Mouse (Mus musculus) midbrain, postnatal 0 days (tissue): ENCODE results near the gene Tob2. TPM values are rescaled to one million over a fixed set of nuclear protein-coding genes. Genes with fewer than 3 reads are reported as not detected.
A peak's percentile ranks its signal among the peaks of the same experiment; 100 is the strongest.

Source experiments
- ATAC-seq: fragments of 200-750 bp; cut with Nextera tagmentation; 2 replicates; pipeline ENCODE4 v1.8.0; 2017; ENCODE audit warnings: moderate number of reproducible peaks, mild to moderate bottlenecking, moderate TSS enrichment, moderate library complexity; ENCODE audit not compliant: low FRiP score
- DNase-seq: peaks from one replicate; pipeline ENCODE4 v3.0.0-alpha.2; 2015; ENCODE audit warnings: low spot score
- H3K27ac ChIP-seq: fragments of 300-500 bp; sonication (generic); 2 replicates; pipeline ENCODE4 v1.5.1; 2014; ENCODE audit warnings: low read depth, mild to moderate bottlenecking, low read length, mixed read lengths
- H3K27me3 ChIP-seq: fragments of 300-500 bp; sonication (generic); 2 replicates; pipeline ENCODE4 v1.6.1; 2014; ENCODE audit warnings: low read length, control low read depth, mixed read lengths; ENCODE audit not compliant: insufficient read depth
- H3K36me3 ChIP-seq: fragments of 300-500 bp; sonication (generic); 2 replicates; pipeline ENCODE4 v1.6.1; 2014; ENCODE audit warnings: low read length, control low read depth, mixed read lengths; ENCODE audit not compliant: insufficient read depth
- H3K4me1 ChIP-seq: fragments of 300-500 bp; sonication (generic); 2 replicates; pipeline ENCODE4 v1.6.1; 2014; ENCODE audit warnings: mild to moderate bottlenecking, control low read depth, antibody characterized with exemption, low read length, mixed read lengths; ENCODE audit not compliant: insufficient read depth
- H3K4me2 ChIP-seq: fragments of 300-500 bp; sonication (generic); 2 replicates; pipeline ENCODE4 v1.6.1; 2014; ENCODE audit warnings: low read depth, mild to moderate bottlenecking, low read length, mixed read lengths; ENCODE audit not compliant: poor library complexity, severe bottlenecking
- H3K4me3 ChIP-seq: fragments of 300-500 bp; sonication (generic); 2 replicates; pipeline ENCODE4 v1.5.1; 2014; ENCODE audit warnings: low read depth, mild to moderate bottlenecking, low read length, moderate library complexity
- H3K9ac ChIP-seq: fragments of 300-500 bp; sonication (generic); replicated peaks from 2 replicates; pipeline ENCODE4 v1.6.1; 2014; ENCODE audit warnings: mild to moderate bottlenecking, low read length, moderate library complexity, mixed read lengths; ENCODE audit not compliant: poor library complexity, severe bottlenecking
- H3K9me3 ChIP-seq: fragments of 300-500 bp; sonication (generic); 2 replicates; pipeline ENCODE4 v1.6.1; 2016; ENCODE audit warnings: low read length, control low read depth
- CTCF ChIP-seq: IDR thresholded peaks from 2 replicates; pipeline ENCODE4 v1.5.1; 2016; ENCODE audit warnings: antibody characterized with exemption, mild to moderate bottlenecking
- WGBS: fragments of 180-500 bp; shearing (Covaris S2); extraction: QIAGEN DNeasy Blood & Tissue Kit; methylation state at CpG from one replicate; pipeline ENCODE4 v1.1.7; 2014; 5-methylcytosine and 5-hydroxymethylcytosine counted together
- polyA plus RNA-seq: library from polyadenylated mRNA; unstranded; fragments of >200 nt; fragmentation: Nextera tagmentation; extraction: Ambion mirVana; gene quantifications from 2 replicates; pipeline ENCODE4 v1.2.1, GENCODE M21; 2015
- total RNA-seq: library from RNA; depleted of rRNA; stranded (reverse); fragments of >200 nt; gene quantifications from 2 replicates; pipeline ENCODE4 v1.2.3, GENCODE M21; 2014

Gene Tob2
- total and polyA plus RNA-seq, 2 experiments from 2014 or later: 14.2 to 15.4 TPM

GRCm38 (mm10) chr15:81824832-81825231, 33.8 kb downstream of the Tob2 start:
- Histone ChIP-seq H3K27ac (no peak overlapping the region), H3K9ac (no peak overlapping the region), H3K27me3 (no peaks in the 10 kb centered on the region), H3K4me1 (no peaks in the 10 kb centered on the region), H3K4me3 (no peak overlapping the region), H3K4me2 (no peak overlapping the region), H3K36me3 (peaks cover 68% of the 10 kb centered on the region), H3K9me3 (no peaks in the 10 kb centered on the region)
- 83% methylated on average over 3 of the region's 3 CpGs for whole genome bisulfite sequencing
- no peak for DNase-seq
- TF ChIP-seq CTCF: no peak
- no peak for ATAC-seq

- TF ChIP-seq CTCF: no peak
- 85% methylated on average over 3 of the region's 3 CpGs for WGBS
- no peak for ATAC-seq
These were observed 36.0 kb downstream of the Tob2 start for GRCm38 (mm10) chr15:81822631-81823030.

GRCm38 (mm10) chr15:81818404-81818803, 40.2 kb downstream of the Tob2 start:
- no peaks in the 10 kb centered on the region for H3K4me1 ChIP-seq
- H3K36me3 ChIP-seq: peaks cover 50% of the 10 kb centered on the region
- H3K27me3 ChIP-seq: no peaks in the 10 kb centered on the region
- no peak overlapping the region for H3K4me3 ChIP-seq
- 89% methylated on average over 3 of the region's 3 CpGs for WGBS
- H3K9ac ChIP-seq: no peak overlapping the region
- H3K27ac ChIP-seq: no peak overlapping the region
- ATAC-seq: no peak
- no peak for TF ChIP-seq CTCF
- H3K9me3 ChIP-seq: no peaks in the 10 kb centered on the region
- DNase-seq: no peak
- no peak overlapping the region for H3K4me2 ChIP-seq

More at GRCm38 (mm10) chr15:81822631-81823030, 36.0 kb downstream of the Tob2 start:
- H3K4me2 ChIP-seq: no peak overlapping the region
- no peaks in the 10 kb centered on the region for H3K9me3 ChIP-seq
- H3K27me3 ChIP-seq: no peaks in the 10 kb centered on the region
- H3K9ac ChIP-seq: no peak overlapping the region
- no peak overlapping the region for H3K27ac ChIP-seq
- peaks cover 64% of the 10 kb centered on the region for H3K36me3 ChIP-seq
- H3K4me3 ChIP-seq: no peak overlapping the region
- H3K4me1 ChIP-seq: no peaks in the 10 kb centered on the region
- DNase-seq: no peak

- DNase-seq (no peak), ATAC-seq (no peak)
- Histone ChIP-seq H3K36me3 (peaks cover 32% of the 10 kb centered on the region), H3K27me3 (no peaks in the 10 kb centered on the region), H3K27ac (no peak overlapping the region), H3K9me3 (no peaks in the 10 kb centered on the region), H3K4me2 (no peak overlapping the region), H3K4me1 (peaks cover 6% of the 10 kb centered on the region), H3K9ac (no peak overlapping the region), H3K4me3 (no peak overlapping the region)
- 94% methylated on average over 12 of the region's 12 CpGs for WGBS
- TF ChIP-seq CTCF: no peak
These were observed 43.8 kb downstream of the Tob2 start for GRCm38 (mm10) chr15:81814716-81815370.

- WGBS: 64% methylated on average over 5 of the region's 5 CpGs
- Histone ChIP-seq H3K9ac (peak overlapping the region; percentile 46; the same call in 1 of the 2 replicates), H3K4me2 (no peak overlapping the region), H3K4me1 (peaks cover 6% of the 10 kb centered on the region), H3K27ac (no peak overlapping the region), H3K36me3 (peaks cover 29% of the 10 kb centered on the region), H3K27me3 (no peaks in the 10 kb centered on the region), H3K4me3 (no peak overlapping the region), H3K9me3 (no peaks in the 10 kb centered on the region)
- ATAC-seq (no peak), DNase-seq (no peak)
- TF ChIP-seq CTCF: no peak
These were observed 44.5 kb downstream of the Tob2 start for GRCm38 (mm10) chr15:81813986-81814705.
